Mouse (Mus musculus) hindbrain, embryonic 10.5 days (tissue): ENCODE measurements around the gene Sh3d19. TPM values are rescaled to one million over a fixed set of nuclear protein-coding genes. Genes with fewer than 3 reads are reported as not detected.
A peak's percentile ranks its signal among the peaks of the same experiment; 100 is the strongest.

Source experiments
- DNase-seq: peaks from one replicate; pipeline ENCODE4 v3.0.0-alpha.2; 2017; ENCODE audit warnings: low spot score
- H3K27ac ChIP-seq: fragments of 300-500 bp; sonication (generic); 2 replicates; pipeline ENCODE4 v1.5.1; 2016; ENCODE audit warnings: mild to moderate bottlenecking, moderate library complexity
- H3K27me3 ChIP-seq: fragments of 300-500 bp; sonication (generic); 2 replicates; pipeline ENCODE4 v1.6.1; 2016; ENCODE audit warnings: mild to moderate bottlenecking; ENCODE audit not compliant: poor library complexity, insufficient read depth, severe bottlenecking
- H3K36me3 ChIP-seq: fragments of 300-500 bp; sonication (generic); 2 replicates; pipeline ENCODE4 v1.6.1; 2016; ENCODE audit warnings: mild to moderate bottlenecking, moderate library complexity
- H3K4me1 ChIP-seq: fragments of 300-500 bp; sonication (generic); replicated peaks from 2 replicates; pipeline ENCODE4 v1.6.1; 2016; ENCODE audit warnings: mild to moderate bottlenecking
- H3K4me3 ChIP-seq: fragments of 300-500 bp; sonication (generic); 2 replicates; pipeline ENCODE4 v1.5.1; 2016; ENCODE audit warnings: mild to moderate bottlenecking, moderate library complexity
- H3K9me3 ChIP-seq: fragments of 300-500 bp; sonication (generic); 2 replicates; pipeline ENCODE4 v1.6.1; 2016; ENCODE audit warnings: mild to moderate bottlenecking, moderate library complexity
- WGBS: fragments of 180-500 bp; shearing (Covaris S2); methylation state at CpG from one replicate; pipeline ENCODE4 v1.1.7; 2016; 5-methylcytosine and 5-hydroxymethylcytosine counted together
- polyA plus RNA-seq: library from polyadenylated mRNA; unstranded; fragments of >200 nt; fragmentation: Nextera tagmentation; extraction: Ambion mirVana; gene quantifications from 2 replicates; pipeline ENCODE4 v1.2.1, GENCODE M21; 2016

Gene Sh3d19
- 7.9 and 9.0 TPM in 2 replicates for polyA plus RNA-seq

- Histone ChIP-seq H3K9me3 (no peaks in the 10 kb centered on the region), H3K36me3 (no peaks in the 10 kb centered on the region), H3K27me3 (0 out of 2 replicates have a peak, but pooled peaks cover 4% of the 10 kb centered on the region), H3K4me1 (peaks cover 31% of the 10 kb centered on the region), H3K4me3 (peak within 1 kb of the TSS; percentile 81), H3K27ac (peak within 1 kb of the TSS; percentile 94)
- under 1% methylated on average over 73 of the region's 73 CpGs for WGBS
- peak; percentile 82 for DNase-seq
Observed at GRCm38 (mm10) chr3:85970742-85971598, at the start of gene Sh3d19. TSS of gene Sh3d19 (plus strand) at chr3:85971109.

- DNase-seq: no peak
Observed at GRCm38 (mm10) chr3:85922331-85922730, 48.6 kb upstream of the Sh3d19 start.

GRCm38 (mm10) chr3:85923343-85923742, 47.6 kb upstream of the Sh3d19 start:
- Histone ChIP-seq H3K27me3 (no peaks in the 10 kb centered on the region), H3K9me3 (no peaks in the 10 kb centered on the region), H3K27ac (no peak overlapping the region), H3K36me3 (no peaks in the 10 kb centered on the region), H3K4me1 (no peaks in the 10 kb centered on the region), H3K4me3 (no peak overlapping the region)
- no peak for DNase-seq
- WGBS: 77% methylated on average over 8 of the region's 8 CpGs

More at GRCm38 (mm10) chr3:85922331-85922730, 48.6 kb upstream of the Sh3d19 start:
- Histone ChIP-seq H3K27ac (no peak overlapping the region), H3K4me1 (no peaks in the 10 kb centered on the region), H3K9me3 (no peaks in the 10 kb centered on the region), H3K27me3 (no peaks in the 10 kb centered on the region), H3K36me3 (no peaks in the 10 kb centered on the region), H3K4me3 (no peak overlapping the region)
- 90% methylated on average over 3 of the region's 3 CpGs for WGBS

- Histone ChIP-seq H3K9me3 (no peaks in the 10 kb centered on the region), H3K27me3 (no peaks in the 10 kb centered on the region), H3K4me3 (no peak overlapping the region), H3K36me3 (no peaks in the 10 kb centered on the region), H3K4me1 (no peaks in the 10 kb centered on the region), H3K27ac (no peak overlapping the region)
- 52% methylated on average over 18 of the region's 18 CpGs for WGBS
- DNase-seq: peak; percentile 79
Observed at GRCm38 (mm10) chr3:85923954-85924945, 46.7 kb upstream of the Sh3d19 start.

- no peak for DNase-seq
- no peaks in the 10 kb centered on the region; the same call in 1 of the 2 replicates for H3K4me1 ChIP-seq
Observed at GRCm38 (mm10) chr3:85927296-85927695, 43.6 kb upstream of the Sh3d19 start.

GRCm38 (mm10) chr3:85928140-85928611, 42.7 kb upstream of the Sh3d19 start:
- no peak for DNase-seq

More at GRCm38 (mm10) chr3:85927296-85927695, 43.6 kb upstream of the Sh3d19 start:
- Histone ChIP-seq H3K27me3 (no peaks in the 10 kb centered on the region), H3K36me3 (no peaks in the 10 kb centered on the region), H3K9me3 (no peaks in the 10 kb centered on the region), H3K4me3 (no peak overlapping the region), H3K27ac (no peak overlapping the region)
- WGBS: 87% methylated on average over 9 of the region's 9 CpGs

GRCm38 (mm10) chr3:85929711-85930110, 41.2 kb upstream of the Sh3d19 start:
- 87% methylated on average over 5 of the region's 5 CpGs for WGBS
- no peak for DNase-seq
- Histone ChIP-seq H3K27ac (no peak overlapping the region), H3K27me3 (no peaks in the 10 kb centered on the region), H3K9me3 (no peaks in the 10 kb centered on the region), H3K4me3 (no peak overlapping the region), H3K36me3 (no peaks in the 10 kb centered on the region), H3K4me1 (no peaks in the 10 kb centered on the region; the same call in 1 of the 2 replicates)

More at GRCm38 (mm10) chr3:85928140-85928611, 42.7 kb upstream of the Sh3d19 start:
- no peaks in the 10 kb centered on the region for H3K9me3 ChIP-seq
- no peaks in the 10 kb centered on the region for H3K36me3 ChIP-seq
- no peak overlapping the region for H3K4me3 ChIP-seq
- 82% methylated on average over 5 of the region's 5 CpGs for WGBS
- no peaks in the 10 kb centered on the region for H3K27me3 ChIP-seq
- H3K27ac ChIP-seq: no peak overlapping the region
- H3K4me1 ChIP-seq: no peaks in the 10 kb centered on the region; the same call in 1 of the 2 replicates

- H3K4me3 ChIP-seq: no peak overlapping the region
- no peaks in the 10 kb centered on the region for H3K9me3 ChIP-seq
- WGBS: 50% methylated on average over 11 of the region's 11 CpGs
- no peaks in the 10 kb centered on the region; the same call in 1 of the 2 replicates for H3K4me1 ChIP-seq
- no peaks in the 10 kb centered on the region for H3K36me3 ChIP-seq
- no peak overlapping the region for H3K27ac ChIP-seq
- no peaks in the 10 kb centered on the region for H3K27me3 ChIP-seq
- no peak for DNase-seq
Observed at GRCm38 (mm10) chr3:85930671-85931255, 40.1 kb upstream of the Sh3d19 start.

GRCm38 (mm10) chr3:85931859-85932258, 39.0 kb upstream of the Sh3d19 start:
- H3K27ac ChIP-seq: no peak overlapping the region
- no peaks in the 10 kb centered on the region for H3K9me3 ChIP-seq
- WGBS: 85% methylated on average over 6 of the region's 6 CpGs
- H3K4me1 ChIP-seq: no peaks in the 10 kb centered on the region; the same call in 1 of the 2 replicates
- no peak overlapping the region for H3K4me3 ChIP-seq
- no peaks in the 10 kb centered on the region for H3K36me3 ChIP-seq
- H3K27me3 ChIP-seq: no peaks in the 10 kb centered on the region
- no peak for DNase-seq

GRCm38 (mm10) chr3:85933586-85933985, 37.3 kb upstream of the Sh3d19 start:
- no peak for DNase-seq
- no peaks in the 10 kb centered on the region for H3K27me3 ChIP-seq
- no peak overlapping the region for H3K27ac ChIP-seq
- WGBS: 92% methylated on average over 5 of the region's 5 CpGs
- H3K4me3 ChIP-seq: no peak overlapping the region
- H3K4me1 ChIP-seq: no peaks in the 10 kb centered on the region; the same call in 1 of the 2 replicates
- no peaks in the 10 kb centered on the region for H3K9me3 ChIP-seq
- H3K36me3 ChIP-seq: no peaks in the 10 kb centered on the region

- H3K4me1 ChIP-seq: 0 out of 2 replicates have a peak, but pooled peaks cover 2% of the 10 kb centered on the region
- no peak for DNase-seq
- no peak overlapping the region for H3K4me3 ChIP-seq
- WGBS: 95% methylated on average over 4 of the region's 4 CpGs
- peaks cover 4% of the 10 kb centered on the region; the same call in 1 of the 2 replicates for H3K9me3 ChIP-seq
- H3K27ac ChIP-seq: no peak overlapping the region
- H3K27me3 ChIP-seq: no peaks in the 10 kb centered on the region
- no peaks in the 10 kb centered on the region for H3K36me3 ChIP-seq
Observed at GRCm38 (mm10) chr3:85950914-85951313, 20.0 kb upstream of the Sh3d19 start.

- Histone ChIP-seq H3K4me1 (no peaks in the 10 kb centered on the region), H3K9me3 (peaks cover 4% of the 10 kb centered on the region; the same call in 1 of the 2 replicates), H3K27ac (no peak overlapping the region), H3K4me3 (no peak overlapping the region), H3K36me3 (no peaks in the 10 kb centered on the region), H3K27me3 (no peaks in the 10 kb centered on the region)
- DNase-seq: no peak
- 85% methylated on average over 10 of the region's 10 CpGs for WGBS
Observed at GRCm38 (mm10) chr3:85952696-85953283, 18.1 kb upstream of the Sh3d19 start.
